Mouse (Mus musculus) layer of hippocampus, adult 2 months (tissue): ENCODE results near the gene Psmb4. TPM values are rescaled to one million over a fixed set of nuclear protein-coding genes. Genes with fewer than 3 reads are reported as not detected.
"Not testable (repeated sequence)": the region's sequence is repeated elsewhere in the genome, so short reads cannot be mapped to it uniquely, and the experiment has no call there.

Source experiments
- DNase-seq, 2 experiments: peaks; one replicate each; pipeline ENCODE4 v3.0.0; 2022; ENCODE audit warnings: low spot score in 2 of 2
- H3K27ac ChIP-seq: fragments of 200-600 bp; 2 replicates; pipeline ENCODE4 v1.8.1; 2022
- H3K4me3 ChIP-seq: fragments of 200-600 bp; 2 replicates; pipeline ENCODE4 v1.8.1; 2022; ENCODE audit warnings: mild to moderate bottlenecking
- CTCF ChIP-seq: fragments of 200-600 bp; conservative IDR thresholded peaks from 2 replicates; pipeline ENCODE4 v1.8.1; 2022; ENCODE audit warnings: antibody characterized with exemption, mild to moderate bottlenecking, moderate library complexity
- total RNA-seq, 2 experiments: library from RNA; stranded (reverse); gene quantifications; 2 replicates each; pipeline ENCODE4 v1.2.3; 2021

Psmb4 gene
- total RNA-seq, 2 experiments from 2014 or later, result 272 to 281 TPM

DNA sequence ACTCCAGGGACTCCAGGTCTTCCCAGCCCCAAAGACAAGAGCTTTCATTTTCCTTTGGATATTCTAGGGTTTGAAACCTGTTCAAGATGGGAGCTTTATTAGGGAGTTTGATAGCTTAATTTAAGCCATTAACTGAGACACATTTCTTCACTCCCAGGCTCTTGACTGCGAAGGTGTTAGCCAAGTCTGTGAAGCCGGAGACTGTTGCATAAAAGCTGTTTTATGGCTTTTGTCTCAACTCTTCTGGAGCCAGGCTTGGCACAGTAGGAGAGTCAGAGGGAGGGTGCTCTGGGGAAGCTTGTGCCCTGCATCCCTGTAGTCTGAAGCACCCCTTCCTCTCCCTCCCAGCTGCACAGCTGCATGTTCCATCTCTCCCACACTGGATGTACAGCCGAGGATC lies 35.6 kb upstream of the Psmb4 start:
- no peak for DNase-seq
- no peak overlapping the region for H3K27ac ChIP-seq
- no peak for TF ChIP-seq CTCF
- H3K4me3 ChIP-seq, result no peak overlapping the region

DNA sequence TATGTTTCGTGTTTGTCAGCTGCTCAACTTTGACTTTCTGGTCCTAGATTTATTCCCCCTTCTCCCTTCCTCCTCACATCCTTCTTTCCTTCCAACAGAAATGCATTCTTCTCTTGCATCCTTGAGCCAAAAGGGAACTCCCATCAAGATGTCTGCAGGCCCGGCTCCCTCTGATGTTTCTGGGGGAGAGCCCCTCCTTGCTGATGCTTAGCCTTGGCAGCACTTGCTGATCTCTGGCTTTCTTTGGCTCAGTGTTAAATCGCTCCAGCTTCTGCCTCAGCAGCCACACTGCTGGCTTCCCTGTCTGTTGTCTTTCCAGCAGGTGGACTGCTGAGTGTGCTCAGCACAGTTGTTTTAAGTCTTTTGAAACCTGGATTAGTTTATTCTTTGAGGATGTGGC lies 34.3 kb upstream of the Psmb4 start:
- Histone ChIP-seq H3K27ac (no peak overlapping the region), H3K4me3 (no peak overlapping the region)
- no peak for TF ChIP-seq CTCF
- DNase-seq, result no peak

DNA sequence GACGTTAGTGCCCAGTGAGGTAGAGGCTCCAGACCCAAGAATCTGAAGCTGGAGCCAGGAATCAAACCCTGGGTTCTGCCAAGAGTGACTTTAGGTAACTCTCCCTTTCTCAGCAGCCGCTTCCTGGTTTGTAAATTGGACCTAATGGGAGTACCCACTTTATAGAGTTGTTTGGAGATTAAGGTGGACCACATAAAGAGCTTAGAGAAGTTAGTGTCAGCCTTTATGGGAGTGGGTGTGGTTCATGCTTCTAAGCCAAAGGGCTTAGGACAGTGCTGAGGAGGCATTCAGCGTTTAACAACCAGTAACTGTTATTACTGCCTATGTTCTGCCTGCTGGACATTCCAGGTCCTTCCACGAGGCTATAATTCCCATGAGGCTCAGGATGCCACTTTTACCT lies 32.1 kb upstream of the Psmb4 start:
- no peak for TF ChIP-seq CTCF
- no peak for DNase-seq
- H3K27ac ChIP-seq, result no peak overlapping the region
- H3K4me3 ChIP-seq, result no peak overlapping the region

DNA sequence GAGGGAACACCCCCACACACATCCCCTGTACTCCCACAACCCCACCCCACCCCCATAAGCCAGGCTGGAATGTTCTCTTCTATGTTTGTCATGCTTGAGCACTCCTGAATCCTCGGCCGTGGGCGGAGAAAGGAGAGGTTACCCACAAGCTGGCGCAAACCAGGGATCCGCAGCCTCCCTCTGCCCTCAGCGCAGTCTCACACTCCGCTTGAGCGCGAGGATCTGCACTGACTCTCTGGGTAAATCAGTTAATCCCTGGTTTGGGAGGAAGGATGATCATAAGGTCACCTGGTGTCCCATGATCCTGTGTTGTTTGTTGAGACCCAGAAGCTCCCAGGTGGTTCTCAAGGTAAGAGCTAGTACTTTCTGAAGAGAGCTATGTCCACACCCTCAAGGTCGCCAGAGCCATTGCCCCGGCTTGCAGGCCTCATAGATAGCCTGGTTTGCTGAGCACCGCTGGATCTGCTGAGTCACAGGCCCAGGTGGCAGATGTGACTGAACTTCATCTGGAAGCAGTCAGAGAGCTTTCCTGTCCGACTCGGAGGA lies 31.1 kb upstream of the Psmb4 start:
- DNase-seq, result peak in 1 of 2 experiments; percentile 21
- no peak overlapping the region for H3K27ac ChIP-seq
- no peak for TF ChIP-seq CTCF
- no peak overlapping the region for H3K4me3 ChIP-seq

DNA sequence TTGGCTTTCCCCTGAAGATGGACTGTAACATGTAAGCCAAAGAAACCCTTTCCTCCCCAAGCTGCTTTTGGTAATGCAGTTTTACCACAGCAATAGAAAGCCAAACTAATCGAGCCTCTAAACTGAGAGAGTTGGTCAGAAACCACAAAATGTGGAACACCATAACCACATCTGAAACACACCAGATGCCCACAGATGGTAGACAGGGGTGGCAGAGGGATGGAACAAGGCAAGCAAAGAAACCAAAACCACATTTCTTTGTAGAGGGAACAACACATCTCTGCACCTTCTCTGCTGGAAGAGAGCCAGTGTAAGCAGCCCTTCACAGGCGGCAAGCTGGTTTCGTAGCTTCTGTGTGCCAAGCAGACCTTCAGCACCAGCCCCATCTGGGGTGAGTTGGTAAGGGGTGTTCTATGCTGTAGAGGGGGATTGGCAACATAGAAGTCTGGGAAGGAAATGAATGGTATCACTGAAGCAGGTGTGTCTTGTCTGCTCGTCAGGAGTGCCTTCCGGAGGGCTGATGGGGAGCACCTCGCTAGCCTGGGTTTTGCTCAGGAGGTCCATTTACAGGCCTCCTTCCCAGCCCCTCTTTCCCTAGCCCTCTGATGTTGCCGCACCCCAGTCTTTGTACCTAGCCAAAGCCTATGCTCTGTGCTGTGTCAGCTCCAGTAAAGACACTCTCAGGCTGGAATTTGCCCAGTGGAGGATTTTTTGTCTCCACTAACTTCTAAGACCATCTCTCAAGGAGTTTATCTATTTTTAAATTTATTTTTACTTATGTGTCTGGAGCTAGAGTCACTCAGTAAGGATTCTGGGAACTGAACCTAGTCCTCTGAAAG lies 29.4 kb upstream of the Psmb4 start:
- Histone ChIP-seq H3K27ac (no peak overlapping the region), H3K4me3 (no peak overlapping the region)
- DNase-seq, result no peak
- TF ChIP-seq CTCF, result no peak

DNA sequence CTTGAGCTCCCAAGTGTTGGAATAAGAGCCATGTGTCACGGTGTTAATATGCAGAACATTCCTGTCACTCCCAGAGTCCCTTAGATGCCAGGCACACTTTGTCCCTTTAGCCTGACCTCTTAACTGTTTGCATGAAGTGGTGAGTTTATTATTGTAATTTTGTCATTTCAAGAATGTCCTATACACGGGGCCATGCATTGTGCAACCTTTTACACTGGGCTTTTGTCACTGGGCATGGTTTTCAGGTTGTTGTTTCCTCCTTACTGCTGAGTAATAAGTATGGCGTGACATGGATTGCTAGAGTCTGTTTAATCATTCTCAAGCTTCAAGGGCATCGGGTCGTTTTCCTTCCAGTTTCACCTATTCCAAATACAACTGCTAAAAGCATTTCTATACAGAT lies 27.0 kb upstream of the Psmb4 start:
- Histone ChIP-seq H3K4me3 (no peak overlapping the region), H3K27ac (no peak overlapping the region)
- no peak for TF ChIP-seq CTCF
- no peak for DNase-seq

DNA sequence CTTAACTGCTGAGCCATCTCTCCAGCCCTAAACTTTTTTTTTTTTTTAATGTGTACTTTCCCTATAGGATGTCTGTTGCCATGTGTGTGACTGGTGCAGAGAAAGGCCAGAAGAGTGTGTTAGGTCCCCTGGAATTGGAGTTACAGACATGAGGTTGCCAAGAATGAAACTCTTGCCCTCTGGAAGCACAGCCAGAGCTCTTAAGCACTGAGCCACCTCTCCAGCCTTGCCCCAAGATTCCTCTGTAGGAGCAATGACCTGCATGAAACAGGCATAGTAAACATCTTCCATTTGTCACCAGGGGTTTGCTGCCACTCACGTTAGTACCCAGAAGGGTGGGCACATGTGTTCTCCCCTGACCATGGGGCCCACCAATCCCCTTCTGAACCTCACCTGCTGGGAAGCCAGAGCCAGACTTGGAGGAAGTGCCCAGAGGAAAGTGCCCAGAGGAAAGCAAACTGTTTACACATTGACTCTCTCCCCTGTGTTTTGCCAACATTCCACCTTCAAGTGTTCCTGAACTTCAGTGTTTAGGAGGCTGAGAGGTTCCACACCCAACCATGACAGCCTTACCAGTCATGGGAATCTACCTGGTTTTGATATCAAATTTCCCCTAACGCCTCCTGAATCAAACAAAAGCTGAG lies 24.4 kb upstream of the Psmb4 start:
- DNase-seq, result no peak
- no peak overlapping the region for H3K4me3 ChIP-seq
- TF ChIP-seq CTCF, result no peak
- H3K27ac ChIP-seq, result no peak overlapping the region

DNA sequence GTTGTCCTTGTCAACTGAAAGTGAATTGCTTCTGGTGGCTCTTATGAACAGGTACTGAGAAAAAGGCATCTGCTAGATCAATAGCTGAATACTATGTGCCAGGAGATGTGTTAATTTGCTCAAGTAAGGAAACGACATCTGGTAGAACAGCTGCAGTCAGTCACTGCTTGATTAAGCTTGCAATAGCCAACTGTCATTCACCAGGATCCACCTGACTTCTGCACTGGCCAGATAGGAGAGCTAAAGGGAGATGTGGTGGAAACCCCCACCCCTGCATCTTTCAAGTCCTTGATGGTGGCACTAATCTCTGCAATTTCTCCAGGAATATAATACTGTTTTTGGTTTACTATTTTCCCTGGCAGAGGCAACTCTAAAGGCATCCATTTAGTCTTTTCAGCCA lies 19.7 kb upstream of the Psmb4 start:
- Histone ChIP-seq H3K27ac (no peak overlapping the region), H3K4me3 (no peak overlapping the region)
- no peak for TF ChIP-seq CTCF
- DNase-seq, result no peak

DNA sequence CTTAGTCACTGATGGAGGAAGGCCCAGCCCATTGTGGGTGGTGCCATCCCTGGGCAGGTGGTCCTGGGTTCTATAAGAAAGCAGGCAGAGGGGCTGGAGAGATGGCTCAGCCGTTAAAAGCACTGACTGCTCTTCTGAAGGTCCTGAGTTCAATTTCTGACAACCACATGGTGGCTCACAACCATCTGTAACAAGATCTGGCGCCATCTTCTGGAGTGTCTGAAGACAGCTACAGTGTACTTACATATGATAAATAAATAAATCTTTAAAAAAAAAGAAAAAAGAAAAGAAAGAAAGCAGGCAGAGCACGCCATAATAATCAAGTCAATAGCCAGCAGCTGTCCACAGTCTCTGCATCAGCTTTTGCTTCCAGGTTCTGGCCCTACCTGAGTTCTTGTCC lies 18.0 kb upstream of the Psmb4 start:
- H3K4me3 ChIP-seq, H3K27ac ChIP-seq, DNase-seq: not testable (repeated sequence)
- TF ChIP-seq CTCF, result peak; percentile 59

DNA sequence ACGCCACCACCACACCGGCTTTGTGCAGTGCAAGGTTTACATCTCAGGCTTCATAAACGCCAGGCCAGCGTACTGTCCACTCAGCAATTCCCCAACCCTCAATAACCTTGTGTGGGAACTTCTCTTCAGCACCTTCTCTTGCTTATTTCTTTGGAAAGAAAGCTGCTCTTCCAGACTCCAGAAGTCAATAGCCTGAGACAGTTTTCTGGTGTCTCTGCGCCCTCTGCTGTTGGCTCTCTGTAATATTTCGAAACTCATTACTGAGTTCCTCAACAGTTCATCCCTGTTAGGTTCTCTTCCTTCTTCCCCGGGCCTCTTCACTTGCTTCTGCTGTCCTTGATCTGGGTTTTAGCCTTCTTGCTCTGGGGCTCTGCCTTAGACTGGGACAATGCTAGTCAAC lies 16.0 kb upstream of the Psmb4 start:
- no peak overlapping the region for H3K4me3 ChIP-seq
- peak; percentile 63 to 66 for DNase-seq
- peak; percentile 90 for TF ChIP-seq CTCF
- no peak overlapping the region for H3K27ac ChIP-seq

DNA sequence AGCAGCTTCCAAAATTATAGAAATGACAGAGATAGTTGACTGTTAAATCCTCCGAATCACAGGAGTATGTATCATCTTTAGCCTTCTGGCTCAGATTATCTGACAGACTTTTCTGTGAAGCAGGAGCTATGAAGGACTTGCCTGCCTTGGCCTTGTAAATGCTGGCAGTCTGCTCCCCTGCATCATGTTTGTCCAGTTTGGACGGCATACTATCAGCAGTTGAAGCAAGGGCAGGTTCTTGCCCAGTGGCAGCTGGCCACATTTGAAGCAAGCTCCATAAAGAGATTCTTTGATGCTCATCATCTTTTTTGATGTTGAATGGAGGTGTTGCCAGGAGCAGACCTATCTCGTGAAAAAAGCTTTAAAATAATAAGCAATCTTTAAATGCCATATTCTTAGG lies 7.3 kb upstream of the Psmb4 start:
- no peak for DNase-seq
- Histone ChIP-seq H3K4me3 (no peak overlapping the region), H3K27ac (no peak overlapping the region)
- no peak for TF ChIP-seq CTCF

DNA sequence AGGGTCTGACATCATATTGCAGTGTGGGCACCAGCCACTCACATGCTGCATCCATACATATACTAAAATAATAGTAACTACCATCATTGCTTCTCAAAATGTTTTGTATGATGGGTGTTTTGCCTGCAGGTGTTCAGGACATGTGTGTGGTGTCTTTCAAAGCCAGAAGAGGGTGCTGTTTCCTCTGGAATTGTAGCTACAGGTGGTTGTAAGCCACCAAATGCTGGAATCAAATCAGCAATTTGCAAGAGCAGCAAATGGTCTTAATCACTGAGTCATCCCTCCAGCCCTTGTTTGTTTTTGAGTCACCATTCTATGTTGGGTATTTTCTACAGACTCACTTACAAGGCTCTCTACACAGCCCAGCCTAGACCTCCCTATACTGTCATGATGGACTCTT lies 1.8 kb upstream of the Psmb4 start:
- TF ChIP-seq CTCF, result peak; percentile 66
- Histone ChIP-seq H3K27ac (no peak overlapping the region), H3K4me3 (no peak overlapping the region)
- no peak for DNase-seq

DNA sequence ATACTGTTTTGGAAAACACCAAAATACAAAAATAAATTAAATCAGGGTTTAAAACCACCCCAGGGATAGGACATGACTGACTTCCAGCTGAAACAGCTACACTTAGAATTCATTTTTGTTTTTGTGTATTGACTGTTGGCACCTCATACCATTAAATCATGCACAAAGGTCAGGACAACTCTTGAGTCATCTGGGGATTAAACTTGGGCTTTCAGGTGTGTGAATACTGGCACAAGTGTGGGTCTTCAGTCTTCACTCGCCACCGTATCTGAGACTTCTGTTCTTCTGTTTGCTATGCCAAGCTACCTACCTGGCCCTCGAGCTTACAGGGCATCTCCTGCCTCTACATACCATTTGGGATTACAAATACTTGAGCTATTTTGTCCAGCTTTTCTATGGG lies 4.2 kb downstream of the Psmb4 start:
- H3K27ac ChIP-seq, result no peak overlapping the region

DNA sequence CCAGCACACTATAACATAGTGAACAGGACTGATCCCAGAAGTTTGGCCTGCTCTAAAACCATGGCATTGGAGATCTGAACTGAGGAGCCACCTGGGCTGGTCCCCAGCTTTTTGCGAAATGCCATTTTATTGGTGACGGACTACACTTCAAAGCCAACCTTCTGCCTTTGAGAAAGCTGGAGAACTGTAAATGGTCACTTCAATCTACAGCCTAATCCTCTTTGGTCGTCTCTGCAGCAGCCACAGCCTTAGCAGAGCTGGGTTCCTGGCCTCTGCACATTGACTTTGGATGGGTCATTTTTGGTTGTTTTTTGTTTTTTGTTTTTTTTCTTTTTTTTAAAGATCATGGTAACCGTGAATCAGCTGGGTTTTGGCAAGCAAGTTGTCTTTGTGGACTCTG lies 4.9 kb downstream of the Psmb4 start:
- no peak overlapping the region for H3K4me3 ChIP-seq
- no peak for TF ChIP-seq CTCF
- 0 out of 2 replicates have a peak overlapping the region, but pooled peaks have one; percentile 18 for H3K27ac ChIP-seq
- no peak for DNase-seq

More for the DNA sequence above, 4.2 kb downstream of the Psmb4 start:
- no peak overlapping the region for H3K4me3 ChIP-seq
- no peak for TF ChIP-seq CTCF
- no peak for DNase-seq
